Mouse (Mus musculus): ENCODE measurements around the gene Pisd.

GRCm38 (mm10) chr5:32759662-32760061 lies 25.8 kb downstream of the Pisd start:
- TF ChIP-seq EP300 (IDR thresholded peaks at IDR 0.05; ENCODE audit: low read depth) (no peak), CTCF (IDR thresholded peaks at IDR 0.05; ENCODE audit: low read depth) (no peak)
